Mouse (Mus musculus) hindbrain, embryonic 11.5 days (tissue): Measurements from ENCODE around the gene Ager. TPM values are rescaled to one million over a fixed set of nuclear protein-coding genes. Genes with fewer than 3 reads are reported as not detected.

Experiments used
- ATAC-seq: fragments of 200-750 bp; cut with Nextera tagmentation; 2 replicates; pipeline ENCODE4 v1.8.0; 2017; ENCODE audit warnings: mild to moderate bottlenecking, moderate TSS enrichment, moderate library complexity; ENCODE audit not compliant: low FRiP score
- DNase-seq: peaks from one replicate; pipeline ENCODE4 v3.0.0-alpha.2; 2015; ENCODE audit warnings: low spot score
- H3K27ac ChIP-seq: fragments of 300-500 bp; sonication (generic); 2 replicates; pipeline ENCODE4 v1.5.1; 2014; ENCODE audit warnings: mild to moderate bottlenecking, low read depth, low read length
- H3K27me3 ChIP-seq: fragments of 300-500 bp; sonication (generic); 2 replicates; pipeline ENCODE4 v1.6.1; 2014; ENCODE audit warnings: mild to moderate bottlenecking, low read length, moderate library complexity, mixed read lengths; ENCODE audit not compliant: control insufficient read depth, insufficient read depth
- H3K36me3 ChIP-seq: fragments of 300-500 bp; sonication (generic); 2 replicates; pipeline ENCODE4 v1.6.1; 2014; ENCODE audit warnings: mild to moderate bottlenecking, low read length, moderate library complexity, mixed read lengths; ENCODE audit not compliant: control insufficient read depth, insufficient read depth
- H3K4me1 ChIP-seq: fragments of 300-500 bp; sonication (generic); replicated peaks from 2 replicates; pipeline ENCODE4 v1.6.1; 2014; ENCODE audit warnings: low read length, mixed read lengths; ENCODE audit not compliant: control insufficient read depth, insufficient read depth
- H3K4me2 ChIP-seq: fragments of 300-500 bp; sonication (generic); replicated peaks from 2 replicates; pipeline ENCODE4 v1.6.1; 2014; ENCODE audit warnings: mild to moderate bottlenecking, low read depth, low read length
- H3K4me3 ChIP-seq: fragments of 300-500 bp; sonication (generic); 2 replicates; pipeline ENCODE4 v1.5.1; 2014; ENCODE audit warnings: low read depth, low read length
- H3K9ac ChIP-seq: fragments of 300-500 bp; sonication (generic); 2 replicates; pipeline ENCODE4 v1.6.1; 2014; ENCODE audit warnings: low read depth, low read length
- H3K9me3 ChIP-seq: fragments of 300-500 bp; sonication (generic); 2 replicates; pipeline ENCODE4 v1.6.1; 2016; ENCODE audit warnings: low read length; ENCODE audit not compliant: control insufficient read depth
- WGBS: fragments of 180-500 bp; shearing (Covaris S2); extraction: QIAGEN DNeasy Blood & Tissue Kit; methylation state at CpG from one replicate; pipeline ENCODE4 v1.1.7; 2014; 5-methylcytosine and 5-hydroxymethylcytosine counted together
- polyA plus RNA-seq: library from polyadenylated mRNA; unstranded; fragments of >200 nt; fragmentation: Nextera tagmentation; extraction: Ambion mirVana; gene quantifications from 2 replicates; pipeline ENCODE4 v1.2.1, GENCODE M21; 2014

Ager gene
- polyA plus RNA-seq, 1 experiment from 2014 or later: 2.2 TPM

GRCm38 (mm10) chr17:34591994-34592375, 5.7 kb upstream of the Ager start:
- Histone ChIP-seq H3K4me3 (peak overlapping the region; percentile 97), H3K9ac (peak overlapping the region; percentile 99), H3K4me2 (peak overlapping the region; percentile 98), H3K27me3 (no peaks in the 10 kb centered on the region), H3K27ac (peak overlapping the region; percentile 100), H3K36me3 (no peaks in the 10 kb centered on the region), H3K4me1 (peaks cover 28% of the 10 kb centered on the region), H3K9me3 (no peaks in the 10 kb centered on the region)
- WGBS: 1% methylated on average over 19 of the region's 35 CpGs
- ATAC-seq (peak; percentile 58), DNase-seq (peak; percentile 92)

DNA sequence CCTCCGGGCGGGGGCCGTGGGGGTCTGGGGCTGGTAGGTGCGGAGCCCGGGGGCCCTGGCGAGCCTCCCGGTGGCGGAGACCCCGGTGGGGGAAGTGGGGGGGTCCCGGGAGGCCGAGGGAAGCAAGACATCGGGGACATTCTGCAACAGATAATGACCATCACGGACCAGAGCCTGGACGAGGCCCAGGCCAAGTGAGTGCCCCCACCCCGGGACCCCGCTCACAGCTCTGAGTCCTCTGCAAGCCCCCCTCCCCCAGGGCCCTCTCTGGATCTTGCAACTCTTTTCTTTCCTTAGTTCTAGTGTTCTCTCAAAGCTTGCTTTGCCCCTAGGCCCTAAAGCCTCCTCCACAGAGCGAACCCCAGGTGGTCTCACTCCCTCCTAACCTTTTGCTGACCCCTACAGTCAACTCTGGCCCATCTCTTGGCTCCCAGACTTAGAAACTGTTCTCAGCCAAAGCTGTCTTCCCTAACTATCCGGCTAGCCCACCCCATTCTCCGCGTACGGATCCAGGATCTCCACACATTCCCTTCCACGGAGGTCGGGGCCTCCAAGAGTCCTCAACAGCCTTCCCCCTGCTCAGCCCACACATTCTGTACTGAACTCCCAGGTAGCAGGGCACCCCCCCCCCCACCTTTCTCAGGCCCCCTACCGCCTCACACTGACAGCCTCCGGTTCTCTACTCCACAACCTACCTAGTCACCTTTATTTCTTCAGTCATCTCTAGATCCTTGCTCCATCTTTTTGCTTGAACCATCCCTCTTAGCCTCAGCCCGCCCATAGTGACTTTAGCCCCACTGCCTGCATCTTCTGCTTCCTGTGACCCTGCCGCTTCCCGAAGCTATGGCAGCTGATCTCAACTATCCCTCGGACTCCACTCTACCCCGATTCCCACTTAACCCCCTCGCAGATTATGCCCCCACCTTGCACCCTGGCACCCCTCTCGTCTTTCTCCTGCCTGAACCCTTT, 4.8 kb upstream of the Ager start:
- WGBS: 1% methylated on average over 24 of the region's 32 CpGs
- no peaks in the 10 kb centered on the region for H3K9me3 ChIP-seq
- H3K4me3 ChIP-seq: peak overlapping the region; percentile 97
- ATAC-seq (peak; percentile 15; the same call in 1 of the 2 replicates), DNase-seq (peak; percentile 60)
- no peaks in the 10 kb centered on the region for H3K27me3 ChIP-seq
- peaks cover 28% of the 10 kb centered on the region for H3K4me1 ChIP-seq
- H3K4me2 ChIP-seq: peak overlapping the region; percentile 98
- H3K27ac ChIP-seq: peak overlapping the region; percentile 100
- no peaks in the 10 kb centered on the region for H3K36me3 ChIP-seq
- peak overlapping the region; percentile 99 for H3K9ac ChIP-seq

DNA sequence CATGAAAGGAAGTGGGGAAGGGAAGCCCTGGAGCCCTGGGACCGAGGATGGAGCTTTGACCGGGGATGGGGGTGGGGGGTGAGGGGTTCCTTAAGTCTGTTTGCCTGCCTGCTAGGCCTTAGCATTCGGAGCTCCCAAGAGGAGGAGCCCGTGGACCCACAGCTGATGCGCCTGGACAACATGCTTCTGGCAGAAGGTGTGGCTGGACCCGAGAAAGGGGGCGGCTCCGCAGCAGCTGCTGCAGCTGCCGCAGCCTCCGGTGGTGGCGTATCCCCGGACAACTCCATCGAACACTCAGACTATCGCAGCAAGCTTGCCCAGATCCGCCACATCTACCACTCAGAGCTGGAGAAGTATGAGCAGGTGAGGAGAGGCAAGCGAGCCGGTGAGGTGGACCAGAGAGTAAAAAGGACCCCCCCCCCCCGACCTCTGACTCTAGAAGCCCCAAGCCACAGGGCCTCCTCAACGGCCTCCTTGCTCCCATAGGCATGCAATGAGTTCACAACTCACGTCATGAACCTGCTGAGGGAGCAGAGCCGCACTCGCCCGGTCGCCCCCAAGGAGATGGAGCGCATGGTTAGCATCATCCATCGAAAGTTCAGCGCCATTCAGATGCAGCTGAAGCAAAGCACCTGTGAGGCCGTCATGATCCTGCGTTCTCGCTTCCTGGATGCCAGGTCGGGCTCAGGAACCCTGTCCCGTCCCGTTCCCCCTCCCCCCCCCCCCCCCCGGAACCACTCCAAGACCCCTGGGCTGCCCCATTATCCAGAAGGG, 3.7 kb upstream of the Ager start:
- Histone ChIP-seq H3K27ac (peak overlapping the region; percentile 100; the same call in 1 of the 2 replicates), H3K4me3 (peak overlapping the region; percentile 97), H3K36me3 (no peaks in the 10 kb centered on the region), H3K27me3 (no peaks in the 10 kb centered on the region), H3K4me2 (peak overlapping the region; percentile 98), H3K4me1 (peaks cover 25% of the 10 kb centered on the region), H3K9me3 (no peaks in the 10 kb centered on the region), H3K9ac (peak overlapping the region; percentile 99)
- WGBS: 49% methylated on average over 32 of the region's 34 CpGs
- no peak for ATAC-seq
- no peak for DNase-seq

DNA sequence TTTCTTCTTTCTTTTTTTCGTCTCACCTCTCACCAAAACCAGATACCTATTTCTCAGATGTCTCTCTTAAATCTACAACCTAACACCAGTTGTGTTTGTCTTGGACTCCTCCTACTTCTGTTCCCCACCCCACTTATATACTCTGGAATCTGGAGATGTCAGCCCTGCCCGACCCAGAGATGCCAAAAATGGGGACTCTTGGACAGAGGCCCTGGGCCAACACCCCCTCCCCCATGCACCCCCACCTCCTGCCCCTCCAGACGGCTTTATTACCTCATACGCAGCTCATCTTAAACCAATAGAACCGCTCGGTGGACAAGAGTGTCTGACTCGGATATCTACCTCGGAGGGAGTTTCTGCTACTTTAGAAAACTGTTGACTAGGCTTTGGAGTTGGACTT, 1.6 kb upstream of the Ager start:
- H3K9me3 ChIP-seq: no peaks in the 10 kb centered on the region
- no peak for ATAC-seq
- no peak for DNase-seq
- H3K27me3 ChIP-seq: no peaks in the 10 kb centered on the region
- no peak overlapping the region for H3K4me2 ChIP-seq
- H3K4me1 ChIP-seq: peaks cover 10% of the 10 kb centered on the region
- H3K9ac ChIP-seq: no peak overlapping the region
- H3K36me3 ChIP-seq: peaks cover 6% of the 10 kb centered on the region
- 85% methylated on average over 8 of the region's 8 CpGs for WGBS
- H3K27ac ChIP-seq: no peak overlapping the region
- H3K4me3 ChIP-seq: no peak overlapping the region

DNA sequence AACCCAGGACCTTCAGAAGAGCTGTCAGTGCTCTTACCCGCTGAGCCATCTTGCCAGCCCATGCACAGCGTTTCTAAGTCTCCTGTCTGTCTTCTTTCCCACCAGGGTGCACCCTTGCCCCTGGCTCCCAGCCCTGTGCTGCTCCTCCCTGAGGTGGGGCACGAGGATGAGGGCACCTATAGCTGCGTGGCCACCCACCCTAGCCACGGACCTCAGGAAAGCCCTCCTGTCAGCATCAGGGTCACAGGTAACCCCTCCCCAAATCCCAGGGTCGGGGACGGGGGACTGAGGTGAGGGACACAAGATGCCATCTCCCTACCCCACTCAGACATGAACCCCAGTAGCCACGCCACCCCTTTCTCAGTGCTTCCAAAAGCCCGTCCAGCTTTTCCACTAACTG, 2.2 kb downstream of the Ager start:
- Histone ChIP-seq H3K36me3 (peaks cover 6% of the 10 kb centered on the region), H3K27ac (no peak overlapping the region), H3K9me3 (no peaks in the 10 kb centered on the region), H3K27me3 (no peaks in the 10 kb centered on the region), H3K4me3 (no peak overlapping the region), H3K4me1 (peaks cover 8% of the 10 kb centered on the region), H3K4me2 (no peak overlapping the region), H3K9ac (no peak overlapping the region)
- DNase-seq (no peak), ATAC-seq (no peak)
- WGBS: 79% methylated on average over 9 of the region's 9 CpGs

DNA sequence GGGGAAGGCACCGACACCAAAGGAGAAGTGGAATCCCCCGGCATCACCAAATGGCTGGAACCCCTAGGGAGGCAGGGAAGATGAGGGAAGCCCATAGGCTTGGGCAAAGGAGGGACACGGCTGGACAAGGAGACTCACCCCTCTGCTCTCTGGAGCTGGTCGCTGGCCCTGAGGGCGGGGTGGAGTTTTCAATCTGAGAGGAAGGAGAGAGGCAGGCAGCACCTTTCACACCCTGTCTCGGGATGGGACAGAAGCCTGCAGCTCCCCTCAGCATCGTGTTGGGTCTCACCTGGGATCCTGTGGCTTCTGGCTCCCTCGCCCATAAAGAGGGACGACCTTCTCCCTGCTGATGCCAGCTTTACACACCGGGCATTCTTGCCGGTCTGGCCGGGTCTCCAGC, 4.1 kb downstream of the Ager start:
- peak overlapping the region; percentile 80; the same call in 1 of the 2 replicates for H3K4me2 ChIP-seq

GRCm38 (mm10) chr17:34603375-34604060, 5.9 kb downstream of the Ager start, which contains the start of gene Rnf5:
Gene Rnf5, minus strand, starts transcription at chr17:34603690.
- Histone ChIP-seq H3K4me2 (peak within 1 kb of the TSS; percentile 81), H3K4me1 (peaks cover 16% of the 10 kb centered on the region), H3K27me3 (no peaks in the 10 kb centered on the region), H3K27ac (peak within 1 kb of the TSS; percentile 87), H3K9me3 (no peaks in the 10 kb centered on the region), H3K9ac (peak within 1 kb of the TSS; percentile 53), H3K4me3 (peak within 1 kb of the TSS; percentile 96), H3K36me3 (peaks cover 6% of the 10 kb centered on the region)
- DNase-seq (peak; percentile 98), ATAC-seq (peak; percentile 95)
- under 1% methylated on average over 30 of the region's 30 CpGs for WGBS

More for the DNA sequence above, 4.1 kb downstream of the Ager start:
- DNase-seq: no peak
- WGBS: 87% methylated on average over 12 of the region's 12 CpGs
- ATAC-seq: no peak
- H3K9ac ChIP-seq: no peak overlapping the region
- H3K9me3 ChIP-seq: no peaks in the 10 kb centered on the region
- peaks cover 6% of the 10 kb centered on the region for H3K36me3 ChIP-seq
- peaks cover 13% of the 10 kb centered on the region for H3K4me1 ChIP-seq
- H3K27ac ChIP-seq: no peak overlapping the region
- no peaks in the 10 kb centered on the region for H3K27me3 ChIP-seq
- H3K4me3 ChIP-seq: peak overlapping the region; percentile 56; the same call in 1 of the 2 replicates

GRCm38 (mm10) chr17:34604061-34604508, 6.4 kb downstream of the Ager start, which contains the start of gene Agpat1:
Gene Agpat1, plus strand, starts transcription at chr17:34604262.
- H3K4me1 ChIP-seq: peaks cover 16% of the 10 kb centered on the region
- WGBS: 0% methylated on average over 35 of the region's 35 CpGs
- no peaks in the 10 kb centered on the region for H3K27me3 ChIP-seq
- no peaks in the 10 kb centered on the region for H3K9me3 ChIP-seq
- peak within 1 kb of the TSS; percentile 81 for H3K4me2 ChIP-seq
- peak within 1 kb of the TSS; percentile 91 for H3K9ac ChIP-seq
- H3K4me3 ChIP-seq: peak within 1 kb of the TSS; percentile 96
- ATAC-seq (peak; percentile 89), DNase-seq (peak; percentile 100)
- H3K27ac ChIP-seq: peak within 1 kb of the TSS; percentile 87
- H3K36me3 ChIP-seq: peaks cover 6% of the 10 kb centered on the region
